Mouse (Mus musculus) olfactory bulb, adult 2 months (tissue): Measurements from ENCODE around the gene Faf2.

Source experiments
- CTCF ChIP-seq: fragments of 200-500 bp; IDR thresholded peaks from 2 replicates; pipeline ENCODE4 v1.5.1; 2012; ENCODE audit warnings: low read depth, mild to moderate bottlenecking, low read length, moderate library complexity; ENCODE audit not compliant: insufficient read depth
- POLR2A ChIP-seq: fragments of 200-500 bp; IDR thresholded peaks from 2 replicates; pipeline ENCODE4 v1.6.1; 2012; ENCODE audit warnings: mild to moderate bottlenecking, low read depth, low read length, moderate library complexity; ENCODE audit not compliant: insufficient read depth

DNA sequence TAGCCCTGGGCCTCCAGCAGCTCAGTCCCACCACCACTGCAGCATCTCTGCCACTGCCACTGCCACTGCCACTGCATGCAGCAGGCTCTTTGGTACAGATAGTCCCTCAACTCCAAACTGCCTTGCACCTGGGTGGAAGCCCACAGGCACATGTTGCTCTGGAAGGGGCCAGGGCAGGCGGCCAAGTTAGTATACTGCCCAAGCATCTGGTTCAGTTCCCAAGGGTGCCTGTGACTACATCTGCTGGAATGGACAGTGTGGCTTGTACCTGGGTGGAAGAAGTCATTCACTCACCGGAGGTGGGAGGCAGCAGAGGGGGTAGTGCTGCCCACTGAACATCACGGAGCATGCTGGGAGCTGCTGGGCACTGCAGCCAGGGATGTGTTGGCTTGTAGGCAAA lies 61.7 kb downstream of the Faf2 start:
- TF ChIP-seq POLR2A = no peak
- TF ChIP-seq CTCF = no peak
